Mouse (Mus musculus) heart, postnatal 14 days (tissue): ENCODE measurements at regions not wholly inside any gene's neighbourhood (a gene's known extent, or its start where the extent isn't known, plus 50 kb on each side); places are given as distances from the start of the nearest gene placed in this dataset.

Source experiments
- DNase-seq, 2 experiments: peaks; one replicate each; pipeline ENCODE4 v3.0.0; 2021 to 2022
- intact Hi-C: fragments of 180-260 bp; cut with DNase I; formaldehyde crosslinking; loops from one replicate; pipeline ENCODE4 v1.15.1; 2025

- intact Hi-C loops, result no loop called here
- DNase-seq, result no peak
Measured at GRCm38 (mm10) chr2:28141975-28142374, 50.8 kb upstream of the Olfm1 start.

DNA sequence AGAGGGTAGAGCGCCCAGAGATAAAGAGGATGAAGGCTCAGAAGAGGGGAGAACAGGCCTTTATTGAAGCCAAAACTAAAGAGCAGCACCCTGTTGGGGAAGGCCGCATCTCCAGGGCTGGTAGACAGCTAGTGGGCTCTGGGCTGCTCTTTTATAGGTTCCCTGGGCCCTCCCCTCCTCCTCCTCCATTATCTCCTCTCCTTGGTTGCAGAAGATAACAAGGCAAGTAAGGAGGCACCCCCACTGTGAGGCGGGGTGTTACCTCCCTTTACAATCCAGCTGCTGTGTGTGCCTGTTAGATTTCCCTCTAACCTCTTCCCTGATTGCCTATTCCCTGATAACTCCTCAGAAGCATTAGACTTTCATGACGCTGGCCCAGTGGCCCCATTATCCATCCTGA lies 51.2 kb upstream of the Olfm1 start:
- intact Hi-C loops, result no loop called here
- no peak for DNase-seq

- DNase-seq, result peak; percentile 23 to 27
- intact Hi-C loops, result no loop called here
Measured at GRCm38 (mm10) chr2:28138583-28138982, 53.9 kb upstream of the Fcnb start.

DNA sequence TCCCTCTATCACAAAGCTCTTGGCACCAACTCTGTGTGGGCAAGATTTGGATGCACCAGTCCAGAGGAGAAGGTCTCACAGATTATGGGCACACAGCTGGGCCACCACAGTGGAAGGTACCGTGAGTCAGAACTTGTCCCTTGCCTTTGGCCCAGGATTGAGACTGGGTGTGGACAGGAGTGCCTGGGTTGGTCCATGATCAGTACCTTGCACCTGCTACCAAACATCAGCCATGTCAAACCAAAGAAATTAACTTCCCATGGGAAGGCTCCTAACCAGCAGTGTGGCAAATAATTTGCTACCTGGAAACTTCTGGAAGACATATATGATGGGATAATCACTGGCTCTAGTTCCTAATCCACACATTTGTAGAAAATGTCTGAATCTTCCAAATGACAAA lies 49.9 kb upstream of the Fcnb start:
- intact Hi-C loops, result no loop called here
- DNase-seq, result no peak
